Mouse (Mus musculus) kidney, postnatal 14 days (tissue): Measurements from ENCODE around the gene Myh9.
"Not testable (repeated sequence)": the region's sequence is repeated elsewhere in the genome, so short reads cannot be mapped to it uniquely, and the experiment has no call there.

Source experiments
- DNase-seq: peaks from one replicate; pipeline ENCODE4 v3.0.0; 2022; ENCODE audit warnings: mixed read lengths

Myh9 gene

DNA sequence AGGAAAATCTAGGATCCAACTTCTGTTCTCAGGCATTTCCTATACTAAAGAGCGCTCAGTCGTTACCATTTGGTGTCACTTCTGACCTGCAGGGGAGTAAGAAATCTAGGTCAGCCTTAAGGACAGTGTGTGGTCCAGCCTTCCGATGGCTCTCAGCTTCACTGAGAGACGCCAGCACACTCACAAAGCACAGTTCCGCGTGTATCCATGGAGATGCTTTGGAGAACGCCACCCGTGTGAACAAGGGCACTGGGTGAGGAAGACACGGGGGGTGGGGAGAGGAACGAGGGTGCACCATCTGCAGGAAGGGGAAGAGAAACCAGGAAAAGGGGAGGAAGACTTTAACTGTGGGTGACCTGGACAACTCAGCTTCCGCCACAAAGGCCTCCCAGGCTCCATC is 89.5 kb downstream of the Myh9 start:
- no peak for DNase-seq

DNA sequence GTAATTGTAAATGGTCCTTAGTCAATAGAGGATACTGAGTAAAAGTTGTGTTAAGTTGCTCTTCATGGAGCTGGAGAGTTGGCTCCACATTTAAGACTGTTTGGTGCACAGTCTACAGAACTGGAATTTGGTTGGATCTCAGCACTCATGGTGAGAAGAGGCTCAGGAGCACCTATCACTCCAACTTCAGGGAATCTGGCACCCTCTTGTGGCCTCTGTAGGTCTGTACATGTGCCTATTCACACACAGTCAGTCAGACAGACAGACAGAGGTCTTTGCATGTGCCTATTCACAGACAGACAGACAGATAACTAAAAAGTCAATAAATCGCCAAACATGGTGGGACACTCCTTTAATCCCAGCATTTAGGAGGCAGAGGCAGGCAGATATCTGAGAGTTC is 91.5 kb downstream of the Myh9 start:
- no peak for DNase-seq

DNA sequence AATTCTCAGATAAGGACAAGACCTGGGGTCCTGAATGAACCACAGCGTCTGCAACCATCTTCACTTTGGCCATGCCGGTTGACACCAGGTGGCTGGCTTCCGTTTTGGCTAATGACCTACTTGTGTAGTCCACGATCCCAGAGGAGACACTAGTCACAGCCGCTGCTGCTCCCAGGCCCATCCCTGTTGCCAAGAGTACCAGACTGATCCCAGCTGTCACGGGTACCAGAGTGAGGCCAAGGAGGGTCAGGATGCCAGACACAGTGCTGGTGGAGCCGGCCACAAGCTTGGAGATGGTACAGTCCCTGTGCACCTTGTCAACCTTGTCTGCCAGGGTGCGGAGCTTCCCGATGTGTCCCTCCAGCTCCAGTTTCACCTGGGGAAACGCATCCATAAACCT is 92.3 kb downstream of the Myh9 start:
- no peak for DNase-seq

DNA sequence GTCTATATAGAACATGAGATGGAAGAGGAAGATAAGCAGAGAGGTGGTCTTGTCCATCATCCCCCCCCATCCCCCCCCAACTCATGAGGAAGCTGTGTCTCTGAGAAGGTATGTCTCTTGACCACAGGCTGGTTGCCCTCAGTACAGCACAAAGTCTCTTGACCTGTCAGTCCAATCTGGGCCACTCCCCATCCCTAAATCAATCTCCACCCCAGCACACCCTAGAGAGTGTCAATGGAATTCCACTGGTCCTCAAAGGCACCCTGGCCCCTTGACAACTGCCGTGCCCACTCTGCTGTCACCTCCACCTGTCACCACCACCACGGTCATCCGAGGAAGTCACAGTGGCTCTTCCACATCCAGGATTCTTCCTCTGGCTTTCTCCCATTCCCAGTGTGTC is 93.6 kb downstream of the Myh9 start:
- no peak for DNase-seq

DNA sequence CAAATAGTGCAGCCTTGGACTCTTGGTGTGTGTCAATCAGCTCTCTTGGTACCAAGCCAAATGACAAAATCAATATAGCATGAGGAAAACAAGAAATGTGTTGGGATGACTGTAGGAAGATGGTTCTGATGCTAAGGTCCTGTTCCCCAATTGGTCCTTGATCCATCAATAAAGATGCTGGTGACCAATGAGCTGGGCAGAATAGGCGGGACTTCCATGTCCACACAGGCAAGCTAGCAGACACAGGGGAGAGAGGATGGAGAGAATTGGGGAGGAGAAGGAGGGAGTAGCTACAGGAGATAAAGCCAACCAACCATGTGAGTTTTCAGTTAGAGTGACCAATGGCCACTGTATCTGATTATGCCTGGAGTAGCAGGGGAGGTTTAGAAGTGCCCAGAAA is 95.6 kb downstream of the Myh9 start:
- DNase-seq: no peak

DNA sequence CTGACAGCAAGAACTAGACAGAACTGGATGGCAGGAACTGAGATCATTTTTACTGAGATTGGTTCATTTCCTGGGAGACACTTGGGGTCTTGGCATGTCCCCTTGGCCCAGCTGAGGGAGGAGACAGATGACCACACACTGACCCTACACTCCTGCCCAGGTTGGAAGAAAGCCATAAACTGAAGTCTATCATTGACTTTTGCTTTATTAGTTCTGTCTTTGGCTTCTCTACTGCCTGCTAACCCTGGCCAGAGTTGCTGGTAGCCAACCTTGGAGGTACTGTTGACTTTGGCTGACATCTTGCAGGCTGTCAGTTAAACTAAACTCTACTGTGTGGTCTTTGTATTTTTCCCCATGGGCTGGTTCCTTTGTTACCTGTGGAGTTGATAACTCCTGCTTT is 96.9 kb downstream of the Myh9 start:
- no peak for DNase-seq

DNA sequence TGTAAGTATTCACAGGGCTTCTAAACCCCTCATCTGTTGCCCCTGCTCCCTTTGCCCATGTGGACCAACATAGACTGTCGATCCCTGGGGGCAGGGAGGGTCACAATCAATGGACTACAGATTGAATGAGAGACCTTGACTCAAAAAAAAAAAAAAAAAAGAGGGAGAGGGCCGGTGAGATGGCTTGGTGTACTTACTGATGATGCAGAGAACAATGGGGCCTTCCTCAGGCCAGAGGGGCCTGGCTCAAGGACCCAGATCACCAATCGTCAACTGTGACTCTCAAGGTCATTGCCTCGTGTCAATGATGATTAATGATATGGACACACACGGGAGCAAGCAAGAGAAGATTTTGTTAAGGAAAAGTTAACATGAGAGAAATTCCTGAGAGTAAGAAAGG is 97.3 kb downstream of the Myh9 start:
- DNase-seq: no peak

DNA sequence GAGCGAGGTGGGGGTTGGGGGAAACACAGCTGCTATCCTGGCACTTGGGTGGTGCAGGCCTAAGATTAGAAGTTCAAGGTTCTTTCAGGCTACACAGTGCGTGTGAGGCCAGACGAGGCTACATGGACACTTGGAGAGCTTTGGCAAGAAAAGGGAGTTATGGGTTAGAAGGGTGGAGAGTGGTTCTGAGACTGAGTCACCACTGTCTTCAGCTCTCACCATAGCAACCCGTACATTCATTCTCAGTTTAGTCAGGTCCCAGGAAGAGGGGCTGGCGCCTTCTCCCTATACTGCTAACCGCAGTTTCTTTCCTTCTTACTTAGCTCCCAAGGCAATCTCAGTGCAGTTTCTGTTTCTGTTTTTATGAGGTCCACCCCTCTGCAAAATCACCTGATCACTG is 100.4 kb downstream of the Myh9 start:
- DNase-seq: not testable (repeated sequence)

DNA sequence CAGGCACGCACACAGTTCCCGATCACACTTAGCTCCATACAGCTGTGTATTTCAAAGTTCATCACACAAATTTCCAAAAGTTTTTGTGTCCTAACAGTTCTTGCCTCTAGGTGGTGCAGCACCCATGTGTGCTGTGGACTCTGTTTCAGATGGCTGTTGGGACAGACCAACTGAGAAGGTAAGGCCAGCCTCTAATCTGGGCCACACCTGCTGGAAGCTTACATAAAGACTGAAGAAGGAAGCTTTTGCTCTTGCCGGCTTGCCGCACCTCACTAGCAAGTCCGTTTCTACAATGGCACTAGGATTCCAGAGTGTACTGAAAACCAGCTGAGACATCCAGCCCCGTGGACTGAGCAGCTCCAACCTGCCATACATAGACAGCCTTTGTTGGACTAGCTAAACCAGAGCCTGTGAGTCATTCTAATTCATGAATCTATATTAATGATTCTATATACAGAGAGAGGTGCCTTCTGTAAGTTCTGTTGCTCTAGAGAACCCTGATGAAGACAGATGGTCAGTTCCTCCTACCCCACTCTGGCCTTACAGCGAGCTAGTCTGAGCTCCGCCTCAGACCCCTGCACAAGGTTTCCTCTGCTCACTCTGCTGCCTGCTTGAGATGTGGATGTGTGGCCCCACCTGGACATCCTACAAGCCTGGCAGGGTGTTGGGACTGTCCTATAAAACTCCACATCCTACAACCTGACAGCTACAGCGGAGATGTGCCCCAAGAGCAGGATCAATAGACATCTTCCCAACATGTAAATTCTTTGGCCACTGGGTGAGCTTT is 101.3 kb downstream of the Myh9 start:
- no peak for DNase-seq

DNA sequence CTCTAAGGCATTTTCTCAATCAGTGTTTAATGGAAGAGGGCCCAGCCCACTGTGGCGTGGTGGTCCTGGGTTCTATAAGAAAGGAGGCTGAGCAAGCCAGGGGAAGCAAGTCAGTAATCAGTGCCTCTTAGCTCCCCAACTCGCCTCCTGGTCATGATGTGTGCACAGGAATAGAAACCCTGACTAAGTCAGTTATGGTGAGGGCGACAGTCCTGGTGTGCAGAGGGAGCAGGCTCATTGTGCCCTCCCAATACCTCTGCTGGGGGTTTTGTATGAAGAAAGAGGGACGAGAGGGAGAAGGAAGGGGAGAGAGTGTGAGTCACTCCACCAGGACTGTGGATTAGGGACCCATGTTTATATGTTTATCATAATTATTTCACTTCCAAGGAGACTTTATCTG is 108.1 kb downstream of the Myh9 start:
- not testable (repeated sequence) for DNase-seq

DNA sequence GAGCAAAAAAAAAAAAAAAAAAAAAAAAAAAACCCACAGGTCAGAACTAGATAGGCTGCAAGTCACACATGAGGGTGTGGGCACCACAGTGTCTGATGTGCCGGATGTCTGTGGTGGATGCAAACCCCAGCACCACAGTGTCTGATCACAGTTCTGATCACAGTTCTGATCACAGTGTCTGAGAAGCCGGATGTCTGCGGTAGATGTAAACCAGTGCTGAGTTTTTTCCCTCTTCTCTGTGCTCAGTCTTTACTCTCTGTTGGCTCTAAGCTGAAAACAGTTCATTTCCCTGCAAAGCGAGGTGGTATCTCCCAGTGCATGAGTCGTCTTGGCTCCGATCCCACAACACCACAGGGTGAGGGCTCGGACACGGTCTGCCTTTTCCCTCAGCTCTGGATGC is 108.6 kb downstream of the Myh9 start:
- DNase-seq: not testable (repeated sequence)

DNA sequence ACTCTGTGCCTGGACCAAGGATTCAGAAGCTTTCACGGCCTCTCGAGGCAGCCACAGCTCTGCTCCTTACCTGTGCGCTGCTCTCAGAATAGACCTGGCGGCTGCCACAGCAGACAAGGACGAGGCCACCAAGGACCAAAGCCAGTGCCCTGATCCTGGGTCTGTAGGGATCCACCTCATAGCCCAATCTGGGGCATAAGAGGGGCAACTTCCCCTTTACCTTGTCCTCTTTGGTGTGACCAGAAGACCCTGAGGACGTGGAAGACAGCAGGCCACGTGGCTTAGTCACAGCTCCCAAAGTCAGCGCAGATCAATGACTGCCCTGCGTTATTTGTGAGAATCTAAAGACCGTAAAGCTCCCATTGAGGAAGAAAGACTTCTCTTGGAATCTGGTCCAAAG is 109.1 kb downstream of the Myh9 start:
- DNase-seq: not testable (repeated sequence)

DNA sequence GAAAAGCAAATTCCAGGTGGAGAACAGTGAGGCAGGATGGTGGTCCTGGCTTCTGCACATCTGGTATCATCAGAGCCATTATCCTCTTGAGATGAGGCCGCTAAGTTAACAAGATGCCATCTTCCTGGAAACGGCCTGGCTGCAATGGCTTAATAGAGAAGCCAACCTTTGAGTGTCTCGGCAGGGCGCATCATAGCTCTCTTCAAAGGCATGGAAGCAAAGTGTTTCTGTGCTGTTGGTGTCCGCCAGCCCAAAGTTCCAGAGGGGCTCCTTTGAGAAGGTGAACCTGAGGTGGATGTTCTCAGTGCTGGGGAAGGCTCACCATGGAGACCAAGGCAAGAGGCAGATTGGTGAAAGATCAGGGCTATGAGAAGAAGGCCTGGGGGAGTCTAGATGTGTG is 110.4 kb downstream of the Myh9 start:
- no peak for DNase-seq

DNA sequence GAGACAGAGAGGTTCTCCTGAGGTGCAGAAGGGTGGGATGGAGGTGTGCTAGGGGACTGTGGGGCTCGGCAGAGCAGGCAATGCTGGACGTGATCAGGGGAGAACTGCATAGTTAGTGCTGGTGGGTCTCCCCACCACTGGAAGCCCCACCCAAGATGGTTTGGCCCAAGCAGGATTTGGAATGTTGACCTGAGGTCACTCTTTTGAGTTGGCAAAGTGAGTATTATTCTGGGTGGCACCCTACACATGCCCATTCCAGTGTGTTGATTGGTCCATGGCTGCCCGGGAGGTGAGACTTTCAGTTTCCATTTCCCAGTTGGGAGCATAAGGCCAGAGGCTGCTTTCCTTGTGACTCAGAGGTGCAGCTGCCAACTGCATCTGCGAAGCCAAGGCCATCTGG is 113.2 kb downstream of the Myh9 start, which contains the start of gene Apol9b:
Gene Apol9b (plus strand): TSS at position 301 of the 400 bp plus-strand sequence.
- DNase-seq: not testable (repeated sequence)

DNA sequence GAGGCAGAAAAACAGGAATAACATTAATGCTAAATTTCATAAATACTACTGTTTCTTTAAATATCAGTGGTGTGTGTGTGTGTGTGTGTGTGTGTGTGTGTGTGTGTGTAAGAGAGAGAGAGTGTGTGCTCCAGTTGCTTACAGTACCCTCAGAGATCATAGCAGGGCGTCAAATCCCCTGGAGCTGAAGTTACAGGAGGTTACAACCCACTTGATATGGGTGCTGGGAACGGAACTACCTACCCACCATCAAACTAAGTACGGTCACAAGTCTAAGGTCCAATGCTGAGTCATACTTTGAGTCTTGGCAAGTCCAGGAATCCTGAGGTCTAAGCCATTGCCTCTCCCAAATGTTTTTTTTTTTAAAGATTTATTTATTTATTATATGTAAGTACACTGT is 114.2 kb downstream of the Myh9 start:
- not testable (repeated sequence) for DNase-seq

DNA sequence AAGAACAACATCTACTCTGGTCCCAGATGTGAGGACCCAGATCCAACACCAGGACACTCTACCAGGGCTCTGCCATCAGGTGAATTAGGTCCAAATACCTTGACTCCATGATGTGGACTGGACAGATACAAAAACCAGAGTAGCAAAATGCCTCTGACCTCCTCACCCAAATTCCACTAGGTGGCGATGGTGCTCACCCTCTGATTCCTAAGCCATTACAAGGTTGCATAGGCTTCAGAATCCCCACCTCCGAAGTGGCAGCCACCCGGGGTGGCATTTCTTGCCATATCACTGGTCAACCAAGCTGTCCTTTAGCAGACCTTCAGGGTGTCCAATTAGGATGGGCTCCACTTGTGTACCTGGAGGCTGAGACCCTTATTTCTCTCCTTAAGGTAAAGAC is 114.8 kb downstream of the Myh9 start:
- not testable (repeated sequence) for DNase-seq

DNA sequence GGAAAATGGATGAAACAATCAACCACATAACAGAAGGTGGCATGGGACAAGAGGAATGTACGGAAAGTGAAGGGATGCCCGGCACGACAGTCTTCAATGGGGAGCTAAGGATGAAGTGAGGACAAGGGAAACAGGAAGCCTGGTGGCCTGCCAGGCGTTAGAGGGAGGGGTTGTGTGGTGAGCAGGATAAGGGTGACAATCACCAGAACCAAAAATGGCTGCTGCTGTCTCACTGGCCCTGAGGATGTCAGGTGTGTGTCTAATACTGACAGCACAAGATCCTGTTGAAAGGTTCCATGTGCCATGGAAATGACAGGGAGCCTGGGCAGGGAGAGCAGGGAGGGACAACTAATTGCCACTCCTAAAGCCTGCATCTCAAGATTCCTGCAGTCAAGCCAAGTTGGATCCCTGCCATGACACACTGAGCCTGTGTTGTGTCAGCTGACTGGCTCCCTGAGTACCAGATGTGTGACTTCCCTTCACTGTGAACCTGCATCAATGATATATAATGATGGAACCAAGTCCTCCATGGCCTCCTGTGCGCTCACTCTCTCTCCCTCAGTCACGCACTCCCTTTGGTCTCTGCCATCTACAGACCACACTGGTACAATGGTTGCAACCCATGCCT is 116.5 kb downstream of the Myh9 start:
- not testable (repeated sequence) for DNase-seq

DNA sequence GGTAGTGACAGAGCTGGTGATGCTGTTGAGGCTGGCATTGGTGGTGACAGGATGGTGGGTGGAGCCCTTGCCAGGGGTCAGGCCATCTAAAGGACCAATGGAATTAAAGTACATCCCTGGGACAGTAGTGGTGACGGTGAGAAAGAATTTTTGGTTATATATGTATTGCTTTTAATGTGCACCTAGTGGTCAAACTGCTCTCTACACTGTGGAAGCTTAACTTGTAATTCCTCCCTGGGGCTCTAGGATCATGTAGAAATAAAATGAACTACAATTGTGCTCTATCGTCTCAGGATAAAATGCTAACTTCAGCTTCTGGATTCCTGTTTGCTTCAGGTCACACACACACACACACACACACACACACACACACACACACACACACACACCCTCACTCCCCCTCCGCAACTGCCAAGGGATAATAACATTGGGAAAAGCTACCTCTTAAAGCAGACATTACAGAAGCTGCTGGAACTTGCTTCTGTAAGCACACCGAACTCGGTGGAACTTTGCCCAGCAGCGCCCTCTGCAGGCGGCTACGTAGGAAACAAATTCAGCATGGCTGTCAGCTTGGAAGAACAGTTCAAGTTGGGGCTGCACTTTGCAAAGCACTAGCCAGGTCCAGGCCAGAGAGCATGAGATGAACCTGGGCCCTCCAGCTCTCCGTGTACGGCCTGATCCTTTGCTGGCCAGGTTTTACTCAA is 117.6 kb downstream of the Myh9 start:
- DNase-seq: not testable (repeated sequence)

DNA sequence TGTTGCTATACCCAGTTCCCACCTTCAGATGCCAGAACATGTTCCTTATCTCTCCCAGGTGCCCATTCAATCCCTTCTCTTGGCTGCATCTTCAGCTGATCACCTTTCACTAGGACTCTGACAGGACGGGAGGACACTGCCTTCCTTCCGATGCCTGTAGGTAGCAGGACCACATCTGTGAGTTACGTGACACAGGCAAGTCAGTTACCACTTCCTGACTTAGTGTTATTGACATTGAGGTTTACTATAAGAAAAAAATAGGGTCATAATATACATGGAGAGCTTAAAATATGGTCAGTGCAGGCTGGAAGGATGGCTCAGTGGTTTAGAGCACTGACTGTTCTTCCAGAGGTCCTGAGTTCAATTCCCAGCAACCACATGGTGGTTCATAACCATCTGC is 120.5 kb downstream of the Myh9 start:
- not testable (repeated sequence) for DNase-seq

DNA sequence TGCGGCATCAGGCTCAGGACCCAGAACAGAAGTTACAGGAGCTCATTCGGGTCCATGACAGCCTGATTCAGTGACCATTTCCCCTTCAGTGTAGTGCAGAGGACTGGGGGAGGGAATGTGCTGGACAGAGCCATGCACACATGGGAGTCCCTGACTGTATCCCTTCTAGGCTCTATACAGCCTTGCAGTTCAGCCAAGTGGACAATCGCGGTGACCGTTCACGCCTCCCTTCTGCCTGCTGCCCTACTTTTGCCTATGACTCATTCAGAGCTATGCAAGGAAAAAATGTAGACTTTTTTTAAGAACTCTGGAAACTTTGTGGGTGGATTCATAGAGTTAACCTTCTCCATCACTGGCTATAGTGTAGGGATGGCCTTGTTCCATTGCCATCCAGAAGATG is 123.7 kb downstream of the Myh9 start:
- DNase-seq: not testable (repeated sequence)
